Mouse (Mus musculus) embryonic fibroblast, embryonic 13.5 days (primary cell): ENCODE results near the gene Ecm1.

ENCODE experiments used
- CTCF ChIP-seq: IDR thresholded peaks from 2 replicates; pipeline ENCODE4 v1.5.1; 2011; ENCODE audit warnings: mild to moderate bottlenecking, control low read depth, low read length, moderate library complexity, borderline replicate concordance; ENCODE audit not compliant: insufficient read depth
- POLR2A ChIP-seq: IDR thresholded peaks from 2 replicates; pipeline ENCODE4 v1.6.1; 2011; ENCODE audit warnings: low read depth, mild to moderate bottlenecking, control low read depth, low read length, moderate library complexity

- TF ChIP-seq CTCF (no peak), POLR2A (no peak)
Measured at GRCm38 (mm10) chr3:95694808-95695703, 44.3 kb downstream of the Ecm1 start.
